Mouse (Mus musculus) cortical plate, adult 2 months (tissue): ENCODE measurements at regions not wholly inside any gene's neighbourhood (a gene's known extent, or its start where the extent isn't known, plus 50 kb on each side); places are given as distances from the start of the nearest gene placed in this dataset.

Source experiments
- CTCF ChIP-seq: fragments of 200-500 bp; IDR thresholded peaks from 2 replicates; pipeline ENCODE4 v1.5.1; 2011; ENCODE audit warnings: mild to moderate bottlenecking, control low read depth, low read length; ENCODE audit not compliant: insufficient read depth; ENCODE audit errors: extremely low read depth
- POLR2A ChIP-seq: fragments of 200-500 bp; IDR thresholded peaks from 2 replicates; pipeline ENCODE4 v1.6.1; 2011; ENCODE audit warnings: mild to moderate bottlenecking, low read length, control low read depth; ENCODE audit not compliant: insufficient read depth; ENCODE audit errors: extremely low read depth

DNA sequence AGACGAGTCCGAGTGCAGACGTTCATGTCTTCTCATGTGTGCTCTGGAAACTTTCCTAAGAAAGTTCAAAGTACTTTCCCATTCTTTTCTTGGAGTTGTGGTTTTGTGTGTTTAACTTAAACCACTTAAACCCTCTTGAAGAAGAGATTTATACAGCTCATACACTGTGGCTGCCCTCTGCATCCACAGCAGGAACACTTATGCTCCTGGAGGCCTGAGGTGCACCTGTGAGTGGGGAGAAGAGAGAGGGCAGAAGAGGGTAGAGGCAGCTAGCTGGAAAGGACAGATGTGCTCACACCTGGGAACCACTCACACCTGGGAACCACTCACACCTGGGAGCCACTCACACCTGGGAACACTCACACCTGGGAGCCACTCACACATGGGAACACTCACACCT, 408.0 kb downstream of the Ajap1 start:
- TF ChIP-seq CTCF: no peak
- TF ChIP-seq POLR2A: no peak
